Mouse (Mus musculus) B cell, adult 67 days (primary cell): ENCODE data around the gene Gm11639. TPM values are rescaled to one million over a fixed set of nuclear protein-coding genes. Genes with fewer than 3 reads are reported as not detected.

Experiments
- total RNA-seq, 2 experiments: library from RNA; stranded (reverse); gene quantifications; 4 replicates each; pipeline ENCODE4 v1.2.4; 2023

Gm11639 gene
- not detected for total RNA-seq

GRCm38 (mm10) chr11:104685548-104685947 lies at the start of gene Gm11639:
Gene Gm11639 (plus strand): TSS chr11:104685707.

GRCm38 (mm10) chr11:105063292-105063691 lies 377.8 kb downstream of the Gm11639 start, which contains the start of gene Efcab3:
Gene Efcab3 (plus strand): TSS chr11:105063592.

DNA sequence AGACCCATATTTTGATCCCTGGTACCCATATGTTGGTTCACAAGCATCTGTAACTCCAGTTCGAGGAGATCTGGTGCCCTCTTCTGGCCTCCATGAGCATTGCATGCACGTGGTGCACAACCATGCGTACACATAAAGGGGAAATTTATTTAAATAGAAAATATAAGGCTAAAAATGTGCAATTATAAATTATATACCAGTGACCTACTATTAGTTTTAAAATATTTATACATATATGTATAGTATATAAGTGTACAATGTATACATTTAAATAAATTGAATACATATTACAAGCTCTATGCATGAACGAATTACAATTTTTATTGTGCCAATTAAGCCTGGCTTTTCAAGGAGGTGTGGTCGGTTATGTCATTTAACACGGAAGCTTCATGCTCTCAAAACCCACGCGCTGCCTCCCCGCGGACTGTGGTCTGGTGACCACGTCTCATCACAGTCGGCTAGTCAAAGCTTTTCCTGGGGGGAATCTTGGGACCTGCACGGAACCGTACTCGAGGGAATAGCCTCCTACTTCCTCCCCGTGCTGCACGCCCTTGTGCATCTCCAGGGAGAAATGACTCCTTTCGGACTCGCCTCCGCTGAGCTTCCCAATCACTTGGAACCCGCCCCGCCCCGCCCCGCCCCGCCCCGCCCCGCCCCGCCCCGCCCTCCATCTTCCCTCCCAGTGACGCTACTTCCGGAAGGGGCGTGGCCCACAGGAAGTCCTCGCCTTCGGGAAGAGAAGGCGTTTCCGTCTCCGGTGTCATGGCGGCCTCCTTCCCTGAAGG lies 440.4 kb downstream of the Gm11639 start, which contains the start of gene Mettl2:
Gene Mettl2 (plus strand): TSS at position 691 of the 785 bp plus-strand sequence.

GRCm38 (mm10) chr11:105146593-105146992 lies 461.1 kb downstream of the Gm11639 start, which contains the start of gene Gm10842:
Gene Gm10842 (plus strand): TSS chr11:105146893.

Other genes starting within 250 kb of the Gm11639 start
- 100 to 1,000 TPM; 135 to 138 TPM for gene Kansl1, start 216.8 kb upstream of the Gm11639 start, total RNA-seq
- gene Cdc27, start 135.1 kb upstream of the Gm11639 start, total RNA-seq, result 10 to 100 TPM; 45.2 to 47.4 TPM
- gene Myl4, start 135.0 kb upstream of the Gm11639 start, total RNA-seq, result 10 to 100 TPM; 36.3 to 44.0 TPM
- 10 to 100 TPM; 25.3 to 30.0 TPM for gene Itgb3, start 77.7 kb upstream of the Gm11639 start, total RNA-seq